Mouse (Mus musculus): Measurements from ENCODE around the gene Nfatc2.

- TF ChIP-seq TAL1 (IDR thresholded peaks at IDR 0.05; ENCODE audit: low read length) (no peak), EP300 (IDR thresholded peaks at IDR 0.05; ENCODE audit: low read depth in 1 of 2, low read length in 2 of 2) (no peak), POLR2A (IDR thresholded peaks at IDR 0.05; ENCODE audit: control insufficient read depth in 1 of 2, insufficient read depth in 1 of 2, low read depth in 1 of 2, low read length in 2 of 2, poor library complexity in 1 of 2) (no peak), MYC (IDR thresholded peaks at IDR 0.05; ENCODE audit: low read depth, low read length) (no peak), CTCF (IDR thresholded peaks at IDR 0.05 in 2 of 3, conservative IDR thresholded peaks at IDR 0.05 in 1 of 3; ENCODE audit: control insufficient read depth in 1 of 3, insufficient read depth in 1 of 3, low read depth in 2 of 3, low read length in 3 of 3, poor library complexity in 1 of 3, severe bottlenecking in 1 of 3) (no peak), RCOR1 (IDR thresholded peaks at IDR 0.05; ENCODE audit: low read depth, low read length) (no peak), ETS1 (IDR thresholded peaks at IDR 0.05; ENCODE audit: low read depth, low read length) (no peak), MXI1 (IDR thresholded peaks at IDR 0.05; ENCODE audit: low read depth, low read length) (no peak), MAFK (IDR thresholded peaks at IDR 0.05; ENCODE audit: borderline replicate concordance, low read depth, low read length) (no peak), TCF12 (IDR thresholded peaks at IDR 0.05; ENCODE audit: low read depth, low read length) (no peak)
Observed at GRCm38 (mm10) chr2:168488158-168488925, 113.1 kb downstream of the Nfatc2 start.

Measured in MEL (cell line).